Mouse (Mus musculus) MEL (cell line): Measurements from ENCODE around the gene Lrrc49. TPM values are rescaled to one million over a fixed set of nuclear protein-coding genes. Genes with fewer than 3 reads are reported as not detected.

Source experiments
- DNase-seq: peaks from one replicate; pipeline ENCODE4 v3.0.0; 2011; ENCODE audit warnings: low read depth, low spot score
- H3K27ac ChIP-seq: 2 replicates; pipeline ENCODE4 v1.5.1; 2012; ENCODE audit warnings: low read depth, mild to moderate bottlenecking, control low read depth, low read length, moderate library complexity; ENCODE audit not compliant: control insufficient read depth
- H3K27me3 ChIP-seq, 2 experiments: fragments of 150-350 bp in 1 of 2; sonication (generic) in 1 of 2; 2 replicates each; pipeline ENCODE4 v1.6.1; 2012; ENCODE audit warnings: low read length in 2 of 2, mild to moderate bottlenecking in 2 of 2, improper control_type of control experiment in 1 of 2, moderate library complexity in 1 of 2; ENCODE audit not compliant: insufficient read depth in 2 of 2, control insufficient read depth in 1 of 2
- H3K36me3 ChIP-seq, 2 experiments: 2 replicates each; pipeline ENCODE4 v1.6.1; 2012 to 2014; ENCODE audit warnings: low read length in 2 of 2, improper control_type of control experiment in 1 of 2, inconsistent platforms in 1 of 2, mild to moderate bottlenecking in 1 of 2; ENCODE audit not compliant: insufficient read depth in 2 of 2, control insufficient read depth in 1 of 2
- H3K4me1 ChIP-seq, 2 experiments: fragments of 150-350 bp in 1 of 2; sonication (generic) in 1 of 2; 2 replicates each; pipeline ENCODE4 v1.6.1; 2012; ENCODE audit warnings: low read length in 2 of 2, improper control_type of control experiment in 1 of 2, mild to moderate bottlenecking in 1 of 2; ENCODE audit not compliant: insufficient read depth in 2 of 2, control insufficient read depth in 1 of 2
- H3K4me3 ChIP-seq, 2 experiments: fragments of 150-350 bp in 1 of 2; sonication (generic) in 1 of 2; 2 replicates each; pipeline ENCODE4 v1.5.1; 2012; ENCODE audit warnings: low read depth in 2 of 2, low read length in 2 of 2, mild to moderate bottlenecking in 2 of 2, moderate library complexity in 2 of 2, control low read depth in 1 of 2, improper control_type of control experiment in 1 of 2; ENCODE audit not compliant: control insufficient read depth in 1 of 2, insufficient read depth in 1 of 2
- H3K79me2 ChIP-seq: 2 replicates; pipeline ENCODE4 v1.6.1; 2012; ENCODE audit warnings: mild to moderate bottlenecking, low read length, moderate library complexity; ENCODE audit not compliant: control insufficient read depth, poor library complexity, insufficient read depth
- H3K9ac ChIP-seq: 2 replicates; pipeline ENCODE4 v1.6.1; 2012; ENCODE audit warnings: low read depth, mild to moderate bottlenecking, control low read depth, low read length, moderate library complexity; ENCODE audit not compliant: control insufficient read depth, poor library complexity, severe bottlenecking
- H3K9me3 ChIP-seq: fragments of 150-350 bp; sonication (generic); replicated peaks from 2 replicates; pipeline ENCODE4 v1.6.1; 2012; ENCODE audit warnings: mild to moderate bottlenecking, low read length, improper control_type of control experiment, moderate library complexity; ENCODE audit not compliant: insufficient read depth
- BHLHE40 ChIP-seq: IDR thresholded peaks from 2 replicates; pipeline ENCODE4 v1.6.1; 2012; ENCODE audit warnings: low read depth, mild to moderate bottlenecking, inconsistent platforms, low read length, improper control_type of control experiment, borderline replicate concordance
- E2F4 ChIP-seq: IDR thresholded peaks from 2 replicates; pipeline ENCODE4 v1.6.1; 2011; ENCODE audit warnings: low read depth, low read length, improper control_type of control experiment, borderline replicate concordance
- ELF1 ChIP-seq: IDR thresholded peaks from 2 replicates; pipeline ENCODE4 v1.6.1; 2014; ENCODE audit warnings: low read depth, mild to moderate bottlenecking, inconsistent platforms, low read length, improper control_type of control experiment, moderate library complexity
- ETS1 ChIP-seq: IDR thresholded peaks from 2 replicates; pipeline ENCODE4 v1.6.1; 2012; ENCODE audit warnings: low read depth, mild to moderate bottlenecking, inconsistent platforms, low read length, improper control_type of control experiment, moderate library complexity
- GATA1 ChIP-seq: IDR thresholded peaks from 2 replicates; pipeline ENCODE4 v1.6.1; 2011; ENCODE audit warnings: low read depth, low read length, improper control_type of control experiment
- HCFC1 ChIP-seq: IDR thresholded peaks from 2 replicates; pipeline ENCODE4 v1.6.1; 2012; ENCODE audit warnings: low read depth, mild to moderate bottlenecking, inconsistent platforms, low read length, improper control_type of control experiment, moderate library complexity
- KAT2A ChIP-seq: conservative IDR thresholded peaks from 2 replicates; pipeline ENCODE4 v1.6.1; 2012; ENCODE audit warnings: low read depth, low read length, improper control_type of control experiment, inconsistent platforms
- MAX ChIP-seq: IDR thresholded peaks from 2 replicates; pipeline ENCODE4 v1.6.1; 2011; ENCODE audit warnings: low read length, improper control_type of control experiment
- MEF2A ChIP-seq: IDR thresholded peaks from 2 replicates; pipeline ENCODE4 v1.6.1; 2014; ENCODE audit warnings: low read depth, mild to moderate bottlenecking, inconsistent platforms, low read length, improper control_type of control experiment; ENCODE audit not compliant: poor library complexity, insufficient replicate concordance, severe bottlenecking; ENCODE audit errors: extremely low read depth
- MYC ChIP-seq: IDR thresholded peaks from 2 replicates; pipeline ENCODE4 v1.6.1; 2011; ENCODE audit warnings: low read depth, mild to moderate bottlenecking, low read length, improper control_type of control experiment, moderate library complexity
- NELFE ChIP-seq: IDR thresholded peaks from 2 replicates; pipeline ENCODE4 v1.6.1; 2011; ENCODE audit warnings: low read depth, low read length, improper control_type of control experiment
- NRF1 ChIP-seq: IDR thresholded peaks from 2 replicates; pipeline ENCODE4 v1.6.1; 2014; ENCODE audit warnings: low read depth, mild to moderate bottlenecking, inconsistent platforms, low read length, improper control_type of control experiment, moderate library complexity; ENCODE audit not compliant: poor library complexity, insufficient read depth, severe bottlenecking
- POLR2AphosphoS5 ChIP-seq: IDR thresholded peaks from 2 replicates; pipeline ENCODE4 v1.6.1; 2012; ENCODE audit warnings: low read depth, borderline replicate concordance, mild to moderate bottlenecking, inconsistent platforms, low read length, moderate library complexity, mixed read lengths
- SMC3 ChIP-seq: IDR thresholded peaks from 2 replicates; pipeline ENCODE4 v1.6.1; 2011; ENCODE audit warnings: low read depth, low read length, improper control_type of control experiment
- TBP ChIP-seq: IDR thresholded peaks from 2 replicates; pipeline ENCODE4 v1.8.0; 2011; ENCODE audit warnings: low read depth, low read length, improper control_type of control experiment
- TCF12 ChIP-seq: IDR thresholded peaks from 2 replicates; pipeline ENCODE4 v1.6.1; 2014; ENCODE audit warnings: low read depth, mild to moderate bottlenecking, inconsistent platforms, low read length, improper control_type of control experiment, moderate library complexity
- ZC3H11A ChIP-seq: IDR thresholded peaks from 2 replicates; pipeline ENCODE4 v1.6.1; 2012; ENCODE audit warnings: low read depth, mild to moderate bottlenecking, inconsistent platforms, low read length, improper control_type of control experiment
- ZNF384 ChIP-seq: IDR thresholded peaks from 2 replicates; pipeline ENCODE4 v1.6.1; 2012; ENCODE audit warnings: low read depth, mild to moderate bottlenecking, inconsistent platforms, low read length, improper control_type of control experiment
- polyA plus RNA-seq, 2 experiments: library from polyadenylated mRNA; stranded (reverse) in 1 of 2; unstranded in 1 of 2; fragments of >175 nt in 1 of 2; fragments of >200 nt in 1 of 2; gene quantifications; 2 replicates each; pipeline versions ENCODE4 v1.2.1 to v1.2.4; 2012; ENCODE audit warnings: low replicate concordance in 2 of 2, low read depth in 1 of 2; ENCODE audit not compliant: insufficient read length in 2 of 2, insufficient read depth in 1 of 2, missing spikeins in 1 of 2
- total RNA-seq: library from RNA; depleted of rRNA; stranded (reverse); fragments of 300-350 nt; gene quantifications from 2 replicates; pipeline ENCODE4 v1.2.3, GENCODE M21; 2012

Gene Lrrc49
- total and polyA plus RNA-seq, 3 experiments: 2.7 to 5.5 TPM; not detected in 1

GRCm38 (mm10) chr9:60608857-60609256 lies 79.1 kb downstream of the Lrrc49 start:
- no peaks in the 10 kb centered on the region for H3K9me3 ChIP-seq
- no peak overlapping the region for H3K9ac ChIP-seq
- no peaks in the 10 kb centered on the region for H3K36me3 ChIP-seq
- H3K79me2 ChIP-seq: no peaks in the 10 kb centered on the region
- no peak overlapping the region for H3K27ac ChIP-seq
- H3K4me1 ChIP-seq: no peaks in the 10 kb centered on the region
- H3K27me3 ChIP-seq: no peaks in the 10 kb centered on the region
- DNase-seq: no peak
- TF ChIP-seq BHLHE40: no peak
- TF ChIP-seq ZC3H11A: no peak
- no peak for TF ChIP-seq MEF2A
- TF ChIP-seq TBP: no peak
- no peak for TF ChIP-seq NELFE
- TF ChIP-seq E2F4: no peak
- TF ChIP-seq HCFC1: no peak
- TF ChIP-seq MAX: no peak
- no peak for TF ChIP-seq ETS1
- TF ChIP-seq MYC: no peak
- no peak overlapping the region for H3K4me3 ChIP-seq

GRCm38 (mm10) chr9:60608086-60608485 lies 79.9 kb downstream of the Lrrc49 start:
- no peaks in the 10 kb centered on the region for H3K27me3 ChIP-seq
- no peak overlapping the region for H3K9ac ChIP-seq
- H3K27ac ChIP-seq: no peak overlapping the region
- no peaks in the 10 kb centered on the region for H3K4me1 ChIP-seq
- no peaks in the 10 kb centered on the region for H3K36me3 ChIP-seq
- no peak overlapping the region for H3K4me3 ChIP-seq
- no peaks in the 10 kb centered on the region for H3K9me3 ChIP-seq
- H3K79me2 ChIP-seq: no peaks in the 10 kb centered on the region
- no peak for DNase-seq
- TF ChIP-seq ZNF384 (no peak), TCF12 (no peak), GATA1 (no peak), SMC3 (no peak), ELF1 (no peak), POLR2AphosphoS5 (no peak), NRF1 (no peak), ZC3H11A (no peak), KAT2A (no peak), BHLHE40 (no peak)
